Mouse (Mus musculus): Measurements from ENCODE around the gene Klhl35. TPM values are rescaled to one million over a fixed set of nuclear protein-coding genes. Genes with fewer than 3 reads are reported as not detected.

The Klhl35 gene
- total and polyA plus RNA-seq, 3 experiments, result 0.13 to 0.43 TPM; not detected in 1

DNA sequence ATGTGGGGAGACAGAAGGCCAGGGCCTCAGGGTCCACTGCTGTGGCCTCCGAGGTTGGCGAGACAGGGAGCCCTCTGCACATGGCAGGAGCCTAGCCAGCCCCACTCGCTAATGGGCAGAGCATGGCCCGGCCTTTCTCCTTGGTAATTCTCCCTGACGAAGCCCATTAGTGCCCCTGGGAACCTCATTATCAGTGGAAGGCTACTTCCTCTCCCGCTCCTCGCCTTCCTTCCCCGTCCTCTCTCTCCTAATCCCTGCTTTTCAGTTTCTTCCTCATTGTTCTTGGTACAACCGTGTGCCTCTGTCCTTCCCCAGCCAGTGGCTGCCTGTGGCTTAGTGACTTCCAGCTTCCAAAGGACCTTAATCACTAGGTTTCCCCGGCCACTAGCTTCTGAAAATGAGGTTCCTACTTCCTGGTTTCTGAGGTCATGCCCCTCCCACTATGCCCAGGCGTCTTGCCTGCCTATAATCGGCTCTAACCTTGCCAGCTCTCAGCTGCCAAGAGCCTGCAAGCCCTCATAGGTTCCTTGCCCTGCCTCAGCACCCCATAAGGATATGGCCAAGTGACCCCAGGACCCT is 31.0 kb upstream of the Klhl35 start:
- WGBS, result 39% methylated on average over 12 of the region's 12 CpGs
- no peak overlapping the region for H3K27ac ChIP-seq
- no peak overlapping the region for H3K9ac ChIP-seq (ENCODE audit: low read depth, low read length)
- DNase-seq, result peak in 1 of 2 experiments; percentile 23
- no peaks in the 10 kb centered on the region for H3K36me3 ChIP-seq (ENCODE audit: control insufficient read depth, insufficient read depth, low read length)
- no peak for TF ChIP-seq POLR2A (IDR thresholded peaks at IDR 0.05; ENCODE audit: insufficient read depth, low read depth, low read length)
- no peak for TF ChIP-seq CTCF (IDR thresholded peaks at IDR 0.05)
- TF ChIP-seq EP300 (IDR thresholded peaks at IDR 0.05; ENCODE audit: insufficient read depth, low read depth, low read length), result no peak
- no peaks in the 10 kb centered on the region for H3K79me2 ChIP-seq (replicated peaks; ENCODE audit: control insufficient read depth, insufficient read depth, low read length)
- no peaks in the 10 kb centered on the region for H3K27me3 ChIP-seq (ENCODE audit: control insufficient read depth, insufficient read depth, low read length)
- H3K4me1 ChIP-seq (ENCODE audit: control insufficient read depth, insufficient read depth, low read length), result peaks cover 5% of the 10 kb centered on the region
- intact Hi-C loops (cut with DNase I), result loop anchor here (2.0 kb wide), 1 partner anchor 20 kb away; no protein-coding TSS in a partner anchor
- H3K4me3 ChIP-seq, result no peak overlapping the region

DNA sequence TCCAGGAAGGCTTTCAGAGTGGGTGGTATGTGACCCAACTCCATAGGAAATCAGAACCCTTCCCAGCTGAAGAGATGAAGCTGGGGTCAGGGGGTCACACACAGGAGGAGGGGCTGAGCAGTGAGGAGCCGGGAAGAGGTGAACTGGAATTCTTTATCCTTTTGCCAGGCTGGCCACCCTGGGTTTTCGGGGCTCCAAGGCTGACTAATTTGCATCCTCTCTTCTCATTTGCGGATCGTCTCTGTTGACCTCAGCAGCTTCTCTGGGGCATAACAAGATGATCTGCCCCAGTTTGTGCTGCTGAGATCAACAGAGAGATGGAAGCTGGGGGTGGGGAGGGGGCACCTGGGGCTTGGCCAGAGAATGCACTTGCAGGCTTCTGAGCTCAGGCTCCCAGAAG is 29.3 kb upstream of the Klhl35 start:
- intact Hi-C loops (cut with DNase I), result no loop called here
- Histone ChIP-seq H3K27ac (no peak overlapping the region), H3K9ac (ENCODE audit: low read depth, low read length) (no peak overlapping the region), H3K36me3 (ENCODE audit: control insufficient read depth, insufficient read depth, low read length) (no peaks in the 10 kb centered on the region), H3K79me2 (replicated peaks; ENCODE audit: control insufficient read depth, insufficient read depth, low read length) (no peaks in the 10 kb centered on the region), H3K27me3 (ENCODE audit: control insufficient read depth, insufficient read depth, low read length) (no peaks in the 10 kb centered on the region), H3K4me3 (no peak overlapping the region), H3K4me1 (ENCODE audit: control insufficient read depth, insufficient read depth, low read length) (peaks cover 7% of the 10 kb centered on the region)
- no peak for TF ChIP-seq POLR2A (IDR thresholded peaks at IDR 0.05; ENCODE audit: insufficient read depth, low read depth, low read length)
- TF ChIP-seq CTCF (IDR thresholded peaks at IDR 0.05), result no peak
- TF ChIP-seq EP300 (IDR thresholded peaks at IDR 0.05; ENCODE audit: insufficient read depth, low read depth, low read length), result no peak
- DNase-seq, result no peak
- WGBS, result 77% methylated on average over 4 of the region's 4 CpGs

DNA sequence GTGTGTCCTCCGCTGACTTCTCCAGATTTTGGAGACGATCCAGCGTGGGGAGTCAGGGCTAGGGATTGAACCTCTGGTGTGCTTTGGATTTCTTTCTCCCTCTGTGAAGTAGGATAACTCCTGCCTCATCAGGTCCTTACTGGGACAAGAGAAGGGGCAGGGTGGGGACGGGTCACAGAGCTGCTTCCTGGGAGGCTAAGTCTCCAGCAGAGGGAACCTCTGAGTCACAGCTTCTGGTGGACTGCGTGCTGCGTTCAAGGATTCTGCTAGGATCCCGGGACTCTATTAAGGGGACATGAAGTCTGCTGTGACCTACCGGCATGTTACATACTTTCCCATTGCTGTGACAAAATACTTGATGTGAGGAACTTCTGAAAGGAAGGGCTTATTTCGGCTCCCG is 26.9 kb upstream of the Klhl35 start:
- no peaks in the 10 kb centered on the region for H3K79me2 ChIP-seq (replicated peaks; ENCODE audit: control insufficient read depth, insufficient read depth, low read length)
- intact Hi-C loops (cut with DNase I), result no loop called here
- no peaks in the 10 kb centered on the region for H3K27me3 ChIP-seq (ENCODE audit: control insufficient read depth, insufficient read depth, low read length)
- WGBS, result 72% methylated on average over 10 of the region's 10 CpGs
- no peak overlapping the region for H3K4me3 ChIP-seq
- no peaks in the 10 kb centered on the region for H3K36me3 ChIP-seq (ENCODE audit: control insufficient read depth, insufficient read depth, low read length)
- no peak overlapping the region for H3K27ac ChIP-seq
- TF ChIP-seq CTCF (IDR thresholded peaks at IDR 0.05), result peak; percentile 62
- no peak for TF ChIP-seq EP300 (IDR thresholded peaks at IDR 0.05; ENCODE audit: insufficient read depth, low read depth, low read length)
- no peak for TF ChIP-seq POLR2A (IDR thresholded peaks at IDR 0.05; ENCODE audit: insufficient read depth, low read depth, low read length)
- no peak for DNase-seq
- H3K4me1 ChIP-seq (ENCODE audit: control insufficient read depth, insufficient read depth, low read length), result peaks cover 5% of the 10 kb centered on the region
- H3K9ac ChIP-seq (ENCODE audit: low read depth, low read length), result no peak overlapping the region

DNA sequence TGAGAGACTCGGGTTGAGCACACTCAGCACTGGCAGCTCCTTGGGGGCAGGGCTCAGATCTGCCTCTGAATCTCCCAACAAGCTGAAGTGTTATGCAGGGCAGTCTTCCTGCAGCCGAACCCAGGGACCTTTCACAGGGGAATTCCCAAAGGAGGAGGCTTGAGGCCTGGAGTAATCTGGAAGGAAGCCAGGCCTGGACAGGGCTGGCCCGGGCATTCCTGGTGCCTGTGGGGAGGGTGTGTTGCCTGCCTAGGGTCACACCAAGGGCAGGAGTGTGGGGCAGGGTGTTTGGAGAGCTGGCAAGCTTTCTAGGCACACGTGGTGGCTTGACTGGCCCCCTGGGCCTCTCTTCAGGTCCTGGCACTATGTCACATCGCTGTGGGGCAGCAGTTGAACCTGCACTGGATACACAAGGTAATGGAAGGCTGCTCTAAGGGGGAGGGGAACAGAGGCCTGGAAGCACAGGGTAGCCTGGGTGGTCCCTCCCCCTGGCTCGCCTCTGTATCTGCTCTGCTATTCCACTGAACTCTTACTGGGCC is 24.2 kb upstream of the Klhl35 start:
- no peak overlapping the region for H3K9ac ChIP-seq (ENCODE audit: low read depth, low read length)

DNA sequence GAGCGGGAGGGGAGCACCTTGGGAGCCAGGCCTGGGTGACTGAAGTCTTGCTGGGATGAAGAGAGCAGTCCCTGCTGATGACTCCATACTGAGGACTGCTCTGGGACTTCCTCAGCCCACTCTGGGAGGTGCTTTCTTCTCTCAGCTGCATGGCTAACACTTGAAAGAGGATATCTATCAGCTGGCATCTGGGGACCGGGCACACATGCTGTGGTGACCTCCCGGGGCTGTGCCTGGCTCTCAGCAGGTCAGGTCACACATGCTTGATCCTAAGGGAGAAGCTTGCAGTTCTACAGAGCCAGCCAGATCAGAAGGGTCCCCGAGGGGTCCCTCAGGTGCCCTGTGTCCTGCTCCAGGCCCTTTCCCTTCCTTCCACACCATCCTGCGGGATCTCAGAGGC is 22.6 kb upstream of the Klhl35 start:
- peaks cover 5% of the 10 kb centered on the region for H3K4me1 ChIP-seq (ENCODE audit: control insufficient read depth, insufficient read depth, low read length)
- no peak for DNase-seq
- TF ChIP-seq POLR2A (IDR thresholded peaks at IDR 0.05; ENCODE audit: insufficient read depth, low read depth, low read length) (no peak), CTCF (IDR thresholded peaks at IDR 0.05) (no peak), EP300 (IDR thresholded peaks at IDR 0.05; ENCODE audit: insufficient read depth, low read depth, low read length) (no peak)
- no peaks in the 10 kb centered on the region for H3K27me3 ChIP-seq (ENCODE audit: control insufficient read depth, insufficient read depth, low read length)
- no peak overlapping the region for H3K27ac ChIP-seq
- no peak overlapping the region for H3K9ac ChIP-seq (ENCODE audit: low read depth, low read length)
- no peaks in the 10 kb centered on the region for H3K36me3 ChIP-seq (ENCODE audit: control insufficient read depth, insufficient read depth, low read length)
- WGBS, result 60% methylated on average over 5 of the region's 5 CpGs
- intact Hi-C loops (cut with DNase I), result loop anchor here (2.0 kb wide), 1 partner anchor 30 kb away; no protein-coding TSS in a partner anchor
- H3K79me2 ChIP-seq (replicated peaks; ENCODE audit: control insufficient read depth, insufficient read depth, low read length), result no peaks in the 10 kb centered on the region
- H3K4me3 ChIP-seq, result no peak overlapping the region

More for the DNA sequence above, 24.2 kb upstream of the Klhl35 start:
- 14% methylated on average over 6 of the region's 6 CpGs for WGBS
- TF ChIP-seq CTCF (IDR thresholded peaks at IDR 0.05) (no peak), POLR2A (IDR thresholded peaks at IDR 0.05; ENCODE audit: insufficient read depth, low read depth, low read length) (no peak), EP300 (IDR thresholded peaks at IDR 0.05; ENCODE audit: insufficient read depth, low read depth, low read length) (no peak)
- Histone ChIP-seq H3K79me2 (replicated peaks; ENCODE audit: control insufficient read depth, insufficient read depth, low read length) (no peaks in the 10 kb centered on the region), H3K4me3 (no peak overlapping the region), H3K27ac (peak overlapping the region; percentile 51), H3K36me3 (ENCODE audit: control insufficient read depth, insufficient read depth, low read length) (no peaks in the 10 kb centered on the region), H3K27me3 (ENCODE audit: control insufficient read depth, insufficient read depth, low read length) (no peaks in the 10 kb centered on the region), H3K4me1 (ENCODE audit: control insufficient read depth, insufficient read depth, low read length) (peaks cover 5% of the 10 kb centered on the region)
- DNase-seq, result peak; percentile 72 to 85
- intact Hi-C loops (cut with DNase I), result loop anchor here (2.0 kb wide), 1 partner anchor 29 kb away; no protein-coding TSS in a partner anchor

DNA sequence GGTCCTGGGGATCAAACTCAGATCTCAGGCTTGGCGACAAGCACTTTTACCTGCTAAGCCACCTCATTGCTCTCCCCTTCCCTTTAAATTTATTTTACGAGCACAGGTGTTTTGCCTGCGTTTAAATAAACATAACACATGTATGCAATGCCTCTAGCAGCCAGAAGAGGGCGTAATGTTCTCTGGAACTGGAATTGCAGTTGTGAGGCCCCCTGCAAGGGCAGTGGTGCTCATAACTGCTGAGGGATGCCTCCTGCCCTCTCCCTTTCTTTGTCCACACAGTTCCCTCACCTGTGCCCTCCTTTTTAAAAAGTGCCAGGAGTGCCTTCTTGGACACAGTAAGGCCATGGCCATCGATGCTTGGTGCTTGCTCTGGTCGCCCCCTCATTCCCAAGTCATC is 21.8 kb upstream of the Klhl35 start:
- Histone ChIP-seq H3K4me3 (no peak overlapping the region), H3K27me3 (ENCODE audit: control insufficient read depth, insufficient read depth, low read length) (no peaks in the 10 kb centered on the region), H3K9ac (ENCODE audit: low read depth, low read length) (no peak overlapping the region), H3K79me2 (replicated peaks; ENCODE audit: control insufficient read depth, insufficient read depth, low read length) (no peaks in the 10 kb centered on the region), H3K4me1 (ENCODE audit: control insufficient read depth, insufficient read depth, low read length) (peaks cover 5% of the 10 kb centered on the region), H3K36me3 (ENCODE audit: control insufficient read depth, insufficient read depth, low read length) (no peaks in the 10 kb centered on the region), H3K27ac (no peak overlapping the region)
- 73% methylated on average over 6 of the region's 6 CpGs for WGBS
- DNase-seq, result no peak
- intact Hi-C loops (cut with DNase I), result no loop called here
- TF ChIP-seq CTCF (IDR thresholded peaks at IDR 0.05) (peak; percentile 80), EP300 (IDR thresholded peaks at IDR 0.05; ENCODE audit: insufficient read depth, low read depth, low read length) (no peak), POLR2A (IDR thresholded peaks at IDR 0.05; ENCODE audit: insufficient read depth, low read depth, low read length) (no peak)

Measured in heart, adult 2 months (tissue).